Mouse (Mus musculus): ENCODE results near the gene Dpy30.

Dpy30 gene

DNA sequence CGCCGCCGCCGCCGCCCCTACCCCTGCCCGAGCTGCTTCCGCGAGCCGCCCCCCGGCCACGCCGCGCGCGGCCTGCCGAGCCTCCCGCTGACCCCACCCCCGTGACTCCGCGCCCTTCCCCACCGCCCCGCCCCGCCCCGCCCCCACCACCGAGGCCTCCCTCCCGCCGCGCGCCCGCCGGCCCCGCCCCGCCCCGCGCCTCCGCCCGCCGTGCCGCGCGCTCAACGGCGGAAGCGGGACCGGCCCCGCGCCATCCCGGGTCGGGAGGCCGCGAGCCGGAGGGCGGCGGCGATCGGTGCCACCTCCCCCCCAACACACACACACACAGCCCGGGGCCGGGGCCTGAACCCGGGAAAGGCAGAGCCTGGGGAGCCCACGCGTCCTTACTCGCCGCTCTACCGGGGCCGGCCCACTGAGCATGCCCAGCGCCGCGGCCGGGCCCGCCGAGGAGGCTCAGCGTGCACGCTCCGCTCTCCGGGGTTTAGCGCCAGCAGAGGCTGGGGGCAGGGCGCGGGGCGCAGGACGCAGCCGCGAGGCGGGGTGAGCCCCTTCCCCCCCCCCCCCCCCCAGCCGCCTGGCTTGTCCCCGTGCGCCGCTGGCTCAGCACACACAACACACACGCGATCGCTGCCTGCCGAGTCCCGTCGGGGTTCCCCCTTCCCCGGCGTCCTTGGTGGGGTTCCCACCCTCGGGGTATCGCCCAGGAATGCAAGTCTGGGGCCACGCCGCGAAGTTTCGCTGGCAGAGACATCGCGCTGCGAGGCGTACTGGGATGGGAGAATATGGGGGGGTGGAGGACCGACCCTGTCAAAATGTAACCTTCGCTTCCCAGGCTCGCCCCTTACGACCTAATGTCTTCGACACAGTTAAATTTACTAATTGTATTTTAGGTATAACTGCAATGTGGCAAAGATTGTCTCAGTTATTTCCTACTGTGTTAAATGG is 28.4 kb downstream of the Dpy30 start, which contains the start of gene Memo1:
Memo1 (minus strand) TSS at position 496 of the 945 bp plus-strand sequence.
- in situ Hi-C loops (cut with MboI; ENCODE audit: low sequenced_read_pairs): loop anchor here (10.0 kb wide), 1 partner anchor 270 kb away; no protein-coding TSS in a partner anchor

DNA sequence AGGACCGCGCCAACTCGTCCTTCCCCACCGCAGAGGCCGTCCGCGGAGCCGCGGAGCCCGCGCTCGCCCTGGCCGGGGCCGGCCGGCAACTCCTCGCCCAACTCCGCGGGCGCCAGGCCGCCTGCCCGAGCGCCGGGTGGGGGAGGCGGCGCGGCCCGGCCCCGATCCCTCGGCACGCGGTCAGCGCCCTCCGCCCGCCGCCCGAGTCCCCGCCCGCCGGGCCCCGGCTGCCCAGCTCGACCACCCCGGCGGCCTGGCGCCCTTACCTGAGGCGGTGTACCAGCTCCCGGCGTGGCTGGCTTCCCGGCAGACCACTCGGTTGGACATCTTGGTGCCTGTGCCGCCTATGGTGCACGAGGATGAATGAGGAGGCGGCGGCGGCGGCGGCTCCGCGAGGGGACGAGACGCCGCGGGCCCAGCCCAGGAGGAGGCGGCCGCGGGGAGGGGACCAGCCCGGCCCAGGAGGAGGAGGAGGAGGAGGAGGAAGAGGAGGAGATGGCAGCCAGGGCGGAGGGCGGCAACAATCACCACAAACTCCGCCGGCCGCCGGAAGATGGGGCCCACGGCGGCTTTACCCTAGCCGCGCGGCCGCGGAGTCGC is 29.2 kb downstream of the Dpy30 start:
- in situ Hi-C loops (cut with MboI; ENCODE audit: low sequenced_read_pairs): loop anchor here (10.0 kb wide), 1 partner anchor 270 kb away; no protein-coding TSS in a partner anchor

DNA sequence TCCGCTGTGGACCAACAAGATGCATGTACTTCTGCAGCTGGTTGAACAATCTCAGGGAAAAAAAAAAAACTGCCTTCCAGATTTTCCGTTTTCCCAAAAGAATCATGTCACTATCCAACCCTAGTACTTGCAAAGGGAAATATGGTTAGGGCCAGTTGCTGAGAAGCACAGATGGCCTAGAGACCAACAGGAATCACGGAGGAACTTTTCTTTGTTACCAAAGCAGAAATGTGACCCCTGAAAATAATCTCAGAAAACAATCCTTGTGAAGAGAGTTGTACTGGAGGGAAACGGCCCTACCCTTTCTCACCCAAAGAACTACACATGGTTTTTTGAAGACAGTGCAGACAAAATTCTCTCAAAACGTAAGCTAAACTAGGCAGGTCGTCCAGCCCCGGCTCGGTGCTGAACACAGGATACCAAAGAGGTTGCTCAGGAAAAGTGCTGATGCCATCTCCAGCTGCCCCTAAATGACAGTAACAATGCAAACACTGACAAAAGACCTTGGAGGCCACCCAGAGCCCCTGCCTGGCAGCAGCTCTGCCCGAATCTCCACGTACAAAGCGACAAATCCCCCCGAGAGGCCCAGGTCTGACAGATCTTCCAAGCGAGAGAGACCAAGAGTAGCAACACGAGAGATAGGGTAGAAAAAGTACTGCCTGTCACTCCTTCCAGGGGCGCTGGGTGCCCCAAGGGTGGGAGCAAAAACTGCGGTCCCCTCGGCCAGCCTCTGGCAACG is 29.9 kb downstream of the Dpy30 start:
- in situ Hi-C loops (cut with MboI; ENCODE audit: low sequenced_read_pairs): loop anchor here (10.0 kb wide), 1 partner anchor 269 kb away; no protein-coding TSS in a partner anchor

DNA sequence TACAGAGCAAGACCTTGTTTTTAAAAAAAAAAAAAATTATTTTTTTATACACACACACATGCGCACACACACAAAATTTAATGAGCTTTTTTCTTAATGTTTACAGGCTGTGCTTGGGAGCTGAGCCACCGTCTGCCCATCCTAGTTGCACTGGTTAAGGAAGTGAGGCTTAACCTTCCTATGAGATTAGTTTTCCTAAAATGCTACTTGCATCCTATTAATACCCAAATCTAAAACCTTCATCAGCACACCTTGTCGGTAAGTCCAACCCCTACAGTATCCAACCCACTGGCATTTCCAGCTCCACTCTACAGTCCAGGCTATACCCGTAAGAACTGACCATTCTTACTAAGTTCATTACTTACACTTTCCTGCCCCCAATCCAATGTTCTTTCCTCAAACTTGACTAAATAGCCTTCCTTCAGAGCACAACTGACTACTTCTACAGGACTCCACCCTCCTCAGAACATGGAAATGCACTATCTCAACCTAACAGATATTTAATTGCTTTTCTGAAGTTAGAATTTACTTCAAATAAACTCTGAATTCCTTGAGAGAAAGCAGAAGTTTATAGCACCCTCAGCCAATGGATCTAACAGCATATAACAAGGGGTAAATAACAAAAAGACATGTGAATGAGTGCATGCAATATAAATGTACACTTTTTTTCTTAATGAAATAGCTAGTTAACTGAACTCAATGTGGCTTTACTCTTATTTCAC is 31.9 kb downstream of the Dpy30 start:
- in situ Hi-C loops (cut with MboI; ENCODE audit: low sequenced_read_pairs): loop anchor here (10.0 kb wide), 1 partner anchor 267 kb away; no protein-coding TSS in a partner anchor

DNA sequence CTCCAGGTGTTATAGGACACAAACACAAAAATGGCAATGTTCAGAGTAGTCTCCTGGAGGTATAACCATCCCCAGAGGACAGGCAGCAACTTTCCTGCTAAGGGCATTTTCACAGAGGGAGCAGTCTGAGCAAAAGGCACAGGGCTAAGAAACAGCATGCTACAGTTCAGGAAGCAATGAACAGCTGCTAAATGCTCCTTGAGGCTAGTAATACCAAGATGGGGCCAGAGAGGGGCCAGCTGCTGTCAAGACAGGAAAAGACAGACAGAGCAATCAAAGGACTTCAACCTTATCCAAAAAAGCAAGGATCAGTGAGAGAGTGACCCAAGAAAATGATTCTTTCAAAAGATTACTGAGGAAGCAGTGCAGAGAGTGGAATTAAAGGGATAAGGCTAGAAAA is 32.9 kb downstream of the Dpy30 start:
- in situ Hi-C loops (cut with MboI; ENCODE audit: low sequenced_read_pairs): loop anchor here (10.0 kb wide), 1 partner anchor 266 kb away; no protein-coding TSS in a partner anchor

DNA sequence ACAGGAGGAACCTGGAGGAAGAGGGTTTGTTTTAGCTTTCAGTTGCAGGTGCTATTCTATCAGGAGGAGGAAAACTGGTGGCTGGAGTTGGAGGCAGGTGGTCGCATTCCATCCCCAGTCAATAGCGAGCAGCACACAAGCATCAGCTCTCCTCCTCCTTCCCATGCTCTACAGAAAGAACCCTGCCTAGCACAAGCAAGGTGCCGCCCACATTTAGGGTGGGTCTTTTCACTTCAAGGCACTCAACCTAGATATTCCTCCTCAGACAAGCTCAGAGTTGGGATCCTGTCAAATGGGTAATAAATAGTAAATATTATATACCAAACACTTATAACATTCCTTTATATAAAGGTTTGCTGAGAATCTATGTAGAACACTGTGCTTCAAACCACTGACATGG is 33.5 kb downstream of the Dpy30 start:
- in situ Hi-C loops (cut with MboI; ENCODE audit: low sequenced_read_pairs): loop anchor here (10.0 kb wide), 1 partner anchor 265 kb away; no protein-coding TSS in a partner anchor

DNA sequence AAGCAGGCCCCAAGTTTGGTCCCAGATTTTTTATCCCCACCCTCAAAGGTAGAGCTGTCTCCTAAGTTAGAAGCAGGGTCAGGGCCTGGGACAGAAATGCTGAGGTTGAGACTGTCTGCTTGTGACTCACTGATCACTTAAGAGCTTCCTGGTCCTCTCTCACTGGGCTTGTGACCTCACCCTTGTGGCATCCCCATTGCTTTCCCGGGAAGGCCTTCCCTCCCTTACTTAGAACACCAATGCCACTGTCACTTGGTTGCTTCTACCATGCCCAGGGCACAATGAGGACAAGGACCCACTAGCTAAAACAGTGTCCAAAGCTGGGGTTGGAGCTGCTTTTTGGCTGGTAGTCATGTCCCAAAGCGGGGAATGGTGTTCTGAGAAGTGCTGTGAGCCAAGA is 35.1 kb downstream of the Dpy30 start:
- in situ Hi-C loops (cut with MboI; ENCODE audit: low sequenced_read_pairs): no loop called here

DNA sequence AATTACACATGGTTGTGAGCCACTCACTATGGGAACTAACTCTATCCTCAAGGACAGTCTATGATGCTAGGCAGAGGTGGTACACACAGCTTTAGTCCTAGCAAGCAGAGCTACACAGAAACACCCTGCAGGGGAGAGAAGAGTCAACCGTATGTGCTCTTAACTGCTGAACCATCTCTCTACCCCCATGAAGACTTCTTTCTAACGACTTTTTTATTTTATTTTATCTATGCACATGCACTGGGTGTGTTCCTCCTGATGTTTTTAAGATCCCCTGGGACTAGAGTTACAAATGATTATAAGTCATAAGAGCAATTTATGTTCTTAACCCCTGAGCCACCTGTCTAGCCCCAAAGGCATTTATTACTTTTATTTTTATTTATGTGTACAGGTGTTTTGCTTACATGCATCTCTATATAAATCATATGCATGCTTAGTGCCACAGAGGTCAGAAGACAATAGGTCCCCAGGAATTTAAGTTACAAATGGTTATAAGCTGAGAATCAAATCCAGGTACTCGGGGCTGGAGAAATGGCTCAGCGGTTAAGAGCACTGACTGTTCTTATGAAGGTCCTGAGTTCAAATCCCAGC is 37.5 kb downstream of the Dpy30 start:
- in situ Hi-C loops (cut with MboI; ENCODE audit: low sequenced_read_pairs): no loop called here

DNA sequence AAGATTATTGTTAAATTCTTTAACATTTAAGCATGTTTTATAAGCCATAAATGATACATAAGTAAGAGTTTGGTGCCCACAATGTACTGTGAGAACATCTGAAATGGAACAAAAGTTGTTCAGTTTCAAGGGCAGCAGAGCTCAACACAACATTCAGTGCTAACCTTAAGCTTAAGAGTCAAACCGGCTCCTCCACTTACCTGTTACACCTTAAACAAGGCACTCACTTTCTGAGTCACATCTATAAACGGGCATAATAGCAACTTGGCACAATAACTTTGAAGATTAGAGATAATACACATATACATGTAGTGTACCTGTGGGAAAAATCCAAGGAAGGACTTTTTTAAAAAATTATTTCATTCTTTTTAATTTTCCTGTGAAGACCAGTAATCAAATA is 38.0 kb downstream of the Dpy30 start:
- in situ Hi-C loops (cut with MboI; ENCODE audit: low sequenced_read_pairs): no loop called here

DNA sequence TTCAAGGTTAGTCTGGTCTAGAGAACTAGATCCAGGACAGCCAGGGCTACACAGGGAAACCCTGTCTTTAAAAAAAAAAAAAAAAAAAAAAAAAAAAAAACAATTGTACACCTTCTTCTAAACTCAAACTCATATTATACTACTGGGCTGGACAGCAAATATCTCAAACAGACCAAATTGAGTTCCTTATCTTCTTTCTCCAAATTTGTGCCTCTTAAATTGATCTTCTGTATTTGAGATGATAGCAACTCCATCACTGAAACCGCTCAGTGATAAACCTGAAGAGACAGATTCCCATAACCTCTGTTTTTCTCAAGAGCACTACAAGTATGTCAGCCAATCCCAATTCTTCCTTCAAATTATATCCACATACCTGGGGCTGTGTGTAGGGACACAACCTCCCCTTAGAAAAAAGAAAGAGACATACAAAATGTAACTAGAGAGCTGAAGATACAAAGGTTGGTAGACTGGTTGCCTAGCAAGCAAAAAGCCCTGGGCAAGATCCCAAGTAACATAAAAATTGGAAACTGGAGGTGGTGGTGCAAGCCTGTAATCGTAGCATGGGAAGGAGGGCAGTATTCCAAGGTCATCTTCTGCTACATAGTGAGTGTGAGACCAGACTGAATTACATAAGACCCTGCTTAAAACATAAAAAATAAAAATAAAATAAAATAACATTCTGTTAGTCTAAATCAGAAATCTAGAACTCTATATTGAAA is 39.2 kb downstream of the Dpy30 start:
- in situ Hi-C loops (cut with MboI; ENCODE audit: low sequenced_read_pairs): no loop called here

DNA sequence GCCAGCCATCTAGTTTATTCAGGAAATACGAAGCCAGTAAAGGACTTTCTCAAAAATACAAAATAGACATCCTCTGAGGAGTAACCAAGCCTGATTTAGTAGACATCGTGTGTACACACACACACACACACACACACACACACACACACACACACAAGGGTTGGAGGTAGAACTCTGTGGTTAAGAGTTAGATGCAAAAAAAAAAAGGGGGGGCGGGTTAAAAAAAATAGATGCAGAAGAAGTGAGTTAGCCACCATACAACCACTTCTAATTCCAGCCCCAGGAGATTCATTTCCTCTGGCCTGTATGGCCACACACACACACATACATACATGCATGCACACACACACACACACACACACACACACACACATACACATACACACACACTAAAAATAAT is 41.7 kb downstream of the Dpy30 start:
- in situ Hi-C loops (cut with MboI; ENCODE audit: low sequenced_read_pairs): no loop called here

DNA sequence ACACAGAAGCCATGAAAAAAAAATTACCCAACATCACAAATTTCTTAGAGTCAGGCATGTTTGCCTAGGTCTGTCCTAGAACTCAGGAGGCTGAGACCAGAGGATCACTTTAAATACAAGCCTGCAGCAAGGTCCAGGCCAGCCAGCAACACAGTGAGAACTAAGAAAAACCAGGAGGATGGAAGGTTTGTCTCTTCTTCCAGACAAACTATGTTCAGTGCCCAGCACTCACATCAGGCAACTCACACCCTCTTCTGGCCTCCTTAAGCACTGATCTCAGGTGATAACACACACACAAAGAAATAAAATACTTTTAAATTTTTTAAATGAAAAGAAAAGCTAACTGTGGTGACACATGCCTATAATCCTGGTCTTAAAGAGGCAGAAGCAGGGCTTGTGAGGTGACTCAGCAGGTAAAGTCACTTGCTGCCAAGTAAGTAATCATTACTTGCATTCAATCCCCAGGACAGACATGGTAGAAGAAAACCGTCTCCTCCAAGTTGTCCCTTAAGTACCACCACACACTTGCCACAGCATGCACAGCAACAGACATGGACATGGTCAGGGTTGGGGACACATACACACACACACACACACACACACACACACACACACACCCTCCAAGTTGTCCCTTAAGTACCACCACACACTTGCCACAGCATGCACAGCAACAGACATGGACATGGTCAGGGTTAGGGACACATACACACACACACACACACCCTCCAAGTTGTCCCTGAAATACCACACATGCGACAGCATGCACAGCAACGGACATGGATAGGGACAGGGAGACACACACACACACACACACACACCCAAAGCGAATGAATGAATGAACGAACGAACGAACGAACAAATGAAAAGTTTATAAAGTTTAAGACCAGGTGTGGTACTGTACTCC is 44.5 kb downstream of the Dpy30 start:
- in situ Hi-C loops (cut with MboI; ENCODE audit: low sequenced_read_pairs): no loop called here

DNA sequence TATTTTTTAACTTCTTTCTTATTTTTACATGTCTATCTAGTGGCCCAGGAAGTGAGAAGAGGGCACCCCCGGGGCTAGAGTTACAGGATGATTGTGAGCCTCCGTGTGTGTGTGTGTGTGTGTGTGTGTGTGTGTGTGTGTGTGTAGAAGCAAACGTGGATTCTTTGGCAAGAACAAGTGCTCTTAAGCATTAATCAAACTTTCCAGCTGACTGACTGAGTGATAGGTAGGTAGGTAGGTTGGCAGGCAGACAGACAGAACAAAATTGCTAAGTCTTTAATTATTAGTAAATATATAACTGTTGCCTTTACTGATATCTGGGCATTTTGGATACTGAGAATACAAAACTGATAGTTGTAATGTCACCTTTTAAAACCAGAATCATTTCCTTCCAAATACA is 49.3 kb downstream of the Dpy30 start:
- in situ Hi-C loops (cut with MboI; ENCODE audit: low sequenced_read_pairs): no loop called here

DNA sequence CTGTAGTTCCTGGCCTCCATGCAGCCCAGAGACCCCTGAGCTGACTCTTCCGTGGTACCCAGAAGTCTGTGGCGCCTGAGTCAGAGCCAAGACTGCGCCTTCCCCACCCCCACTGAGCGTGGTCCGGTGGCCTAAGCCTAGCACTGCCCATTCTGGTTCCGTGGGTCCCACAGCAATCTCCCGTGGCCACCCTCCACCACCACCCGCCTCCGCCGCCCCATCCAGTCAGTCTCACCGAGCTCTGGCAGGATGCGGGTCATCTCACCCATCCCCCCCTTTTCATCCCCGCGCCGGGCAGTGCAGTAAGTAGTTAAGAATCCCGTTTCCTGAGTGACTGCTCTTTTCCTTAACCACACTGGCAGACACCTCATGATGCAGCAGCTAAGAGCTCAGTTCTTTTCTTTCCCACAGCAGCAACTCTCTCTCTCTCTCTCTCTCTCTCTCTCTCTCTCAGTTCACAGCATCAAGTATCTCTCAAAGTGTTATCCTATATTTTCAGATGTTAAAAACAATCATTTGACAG is 51.0 kb downstream of the Dpy30 start:
- in situ Hi-C loops (cut with MboI; ENCODE audit: low sequenced_read_pairs): no loop called here

DNA sequence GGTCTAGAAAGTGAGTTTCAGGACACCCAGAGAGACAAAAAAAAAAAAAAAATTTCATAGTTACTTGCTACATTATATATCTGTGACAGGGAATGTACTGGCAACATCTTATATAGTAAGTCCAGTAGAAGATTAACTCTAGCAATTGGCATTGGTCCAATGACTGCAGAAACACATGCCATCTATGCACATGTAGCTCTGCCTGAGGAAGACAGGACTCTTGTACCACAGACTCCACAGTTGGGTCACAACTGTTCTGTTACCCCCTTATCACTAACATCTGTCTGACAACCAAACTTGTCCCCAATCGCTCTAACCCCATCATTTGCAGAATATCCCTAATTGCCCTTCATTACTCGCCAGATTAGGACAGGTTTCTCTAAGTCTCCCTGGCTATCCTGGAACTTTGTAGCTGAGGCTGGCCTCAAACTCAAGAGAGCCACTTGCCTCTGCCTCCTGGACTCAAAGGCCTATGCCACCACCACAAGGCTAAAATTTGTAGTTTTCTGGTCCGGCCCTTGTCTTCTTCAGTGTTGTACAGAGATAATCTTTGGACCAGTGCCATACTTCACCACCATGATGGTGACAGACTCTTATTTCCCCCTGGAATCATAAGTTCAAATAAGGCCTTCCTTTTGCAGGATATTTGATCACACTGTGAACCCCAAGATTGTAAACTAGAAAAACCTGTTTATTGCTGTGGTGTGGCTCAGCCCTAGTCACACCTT is 52.0 kb downstream of the Dpy30 start:
- in situ Hi-C loops (cut with MboI; ENCODE audit: low sequenced_read_pairs): no loop called here

DNA sequence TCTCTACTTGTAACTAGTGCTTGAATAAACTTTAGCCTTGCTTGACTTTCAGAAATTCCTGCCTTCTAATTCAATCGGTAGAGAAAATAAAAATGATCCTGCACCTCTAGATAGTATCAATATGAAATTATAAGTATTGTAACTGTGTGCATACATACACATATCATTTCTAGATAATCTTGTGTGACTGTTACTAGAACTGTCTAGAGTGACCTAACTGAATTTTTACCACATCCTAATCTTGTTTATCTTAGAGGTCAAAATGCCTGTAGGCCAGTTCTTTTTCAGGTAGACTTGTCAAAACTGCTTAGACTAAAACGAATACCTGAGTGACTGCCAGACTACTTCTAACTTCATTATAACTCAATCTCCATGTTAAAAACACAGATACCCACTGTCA is 53.5 kb downstream of the Dpy30 start:
- in situ Hi-C loops (cut with MboI; ENCODE audit: low sequenced_read_pairs): no loop called here

DNA sequence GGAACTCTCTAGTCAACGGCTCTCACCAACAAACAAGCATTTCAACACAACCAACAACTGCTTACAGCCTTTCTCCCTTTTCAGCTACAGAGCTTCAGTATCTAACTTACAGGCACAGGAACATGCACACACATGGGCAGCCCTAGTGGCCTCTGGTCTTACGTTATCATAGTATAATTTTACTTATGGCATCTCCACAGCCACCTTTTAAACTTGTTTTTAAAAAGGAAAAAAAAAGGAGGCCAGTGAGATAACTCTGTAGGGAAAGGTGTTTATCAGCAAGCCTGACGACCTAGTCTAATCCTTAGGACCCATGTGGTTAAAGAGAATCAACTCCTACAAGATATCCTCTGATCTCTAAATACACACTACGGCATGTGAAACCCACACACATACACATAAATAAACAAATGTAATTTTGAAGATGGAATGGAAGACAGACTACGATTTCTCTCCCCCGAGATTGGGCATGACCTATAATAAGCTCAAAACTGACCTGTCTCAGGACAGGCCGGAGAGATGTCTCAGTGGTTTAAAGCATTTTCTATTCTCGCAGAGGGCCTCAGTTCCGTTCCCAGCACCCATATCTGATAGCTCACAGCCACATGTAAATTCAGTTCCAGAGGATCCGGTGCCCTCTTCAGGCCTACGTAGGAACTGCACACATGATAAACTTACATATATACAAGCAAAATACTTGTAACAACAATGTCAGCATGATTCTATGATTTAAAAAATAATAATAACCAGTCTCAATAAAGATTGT is 56.1 kb downstream of the Dpy30 start:
- in situ Hi-C loops (cut with MboI; ENCODE audit: low sequenced_read_pairs): no loop called here
